Mouse (Mus musculus) embryo, embryonic 10 days (tissue): ENCODE results near the gene Chga.

Experiments used
- DNase-seq: peaks from one replicate; pipeline ENCODE4 v3.0.0-alpha.2; 2015; ENCODE audit warnings: low spot score

Gene Chga

DNA sequence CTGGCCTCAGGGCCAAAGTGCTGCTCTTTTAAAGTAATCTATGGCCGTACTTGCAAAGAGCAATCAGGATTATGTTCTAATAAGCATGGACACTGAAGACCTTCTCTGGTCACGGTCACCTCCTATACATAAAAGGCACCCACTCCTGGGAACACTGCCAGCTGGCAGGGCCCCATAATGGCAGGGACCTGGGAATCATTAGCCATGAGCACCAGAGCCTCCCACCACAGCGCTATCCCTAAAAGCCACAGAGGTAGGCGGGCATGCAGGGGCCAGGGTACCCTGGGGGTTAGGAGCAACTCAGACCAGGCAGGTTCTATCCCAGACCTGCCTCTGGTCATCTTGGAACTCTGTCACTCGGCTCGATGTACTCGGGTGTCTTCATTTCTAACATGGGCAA, 45.0 kb downstream of the Chga start:
- no peak for DNase-seq

- no peak for DNase-seq
Observed at GRCm38 (mm10) chr12:102600345-102600744, 45.6 kb downstream of the Chga start.

DNA sequence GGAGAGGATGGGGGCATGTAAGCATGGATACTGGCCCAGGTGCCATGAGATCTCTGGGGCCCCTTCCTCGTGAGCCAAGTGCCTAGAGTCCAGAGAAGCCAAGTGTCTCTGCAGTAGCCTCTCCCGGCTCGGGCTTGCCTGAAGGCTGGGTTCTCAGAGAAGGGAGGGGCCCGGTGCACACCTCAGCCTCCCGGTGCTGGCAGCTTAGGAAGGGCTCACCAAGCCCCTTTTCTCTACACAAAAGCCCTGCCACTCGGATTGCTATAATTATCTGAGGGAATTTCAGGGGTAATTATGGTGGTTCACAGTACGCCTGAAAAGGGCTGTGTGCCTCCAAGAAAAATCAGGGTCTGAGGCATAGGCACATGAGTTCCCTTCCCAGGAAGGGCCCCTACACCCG, 47.1 kb downstream of the Chga start:
- peak; percentile 11 for DNase-seq

- no peak for DNase-seq
Observed at GRCm38 (mm10) chr12:102602255-102603041, 47.7 kb downstream of the Chga start.

DNA sequence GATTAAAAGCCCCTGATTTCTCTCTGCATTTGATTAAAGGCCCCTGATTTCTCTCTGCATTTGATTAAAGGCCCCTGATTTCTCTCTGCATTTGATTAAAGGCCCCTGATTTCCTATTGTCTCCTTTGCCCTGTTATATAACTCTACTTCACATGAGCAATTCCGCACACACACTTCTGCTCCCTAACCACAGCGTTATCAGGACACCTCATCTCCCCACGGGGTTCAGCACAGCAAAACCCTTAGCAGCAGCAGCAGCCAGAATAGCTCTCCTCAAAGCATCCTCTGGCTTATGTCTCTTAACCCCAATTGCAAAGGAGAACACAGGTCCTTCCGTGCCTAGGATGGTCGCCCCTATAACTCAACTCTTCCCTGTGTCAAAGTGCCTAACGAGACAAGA, 50.8 kb downstream of the Chga start:
- DNase-seq = no peak

- no peak for DNase-seq
Observed at GRCm38 (mm10) chr12:102607066-102607465, 52.3 kb downstream of the Chga start.

DNA sequence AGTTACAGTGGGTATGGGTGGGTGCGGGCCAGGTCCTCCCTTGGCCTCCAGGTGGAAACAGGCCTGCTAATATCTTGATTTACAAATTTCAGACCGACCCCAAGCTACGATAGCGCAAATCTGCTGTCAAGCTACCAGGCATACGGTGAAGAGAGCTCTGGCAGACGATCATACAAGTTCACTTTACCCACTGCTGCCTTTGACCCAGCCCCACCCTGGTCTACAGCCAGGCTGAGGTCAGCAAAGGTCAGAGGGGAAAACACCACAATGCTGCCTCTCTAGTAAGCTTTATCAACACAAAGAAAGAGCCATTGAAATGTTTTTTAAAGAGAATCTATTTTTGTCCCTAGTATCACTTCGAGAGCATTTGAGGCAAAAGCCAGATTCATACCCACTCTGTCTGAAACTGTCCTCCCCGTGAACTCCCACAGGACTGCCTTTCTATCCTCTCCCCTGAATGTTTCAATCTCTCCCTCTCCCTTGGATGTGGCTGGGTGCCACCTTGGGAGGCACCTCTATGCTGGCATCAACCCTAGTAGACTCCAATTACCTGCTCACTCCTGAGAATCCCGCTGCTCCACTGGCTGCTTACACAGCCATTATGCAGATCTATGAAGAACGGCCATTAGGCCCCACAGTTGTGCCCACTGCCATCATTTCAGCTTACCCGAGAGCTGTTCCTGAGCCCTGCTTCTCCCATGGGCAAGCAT, 53.2 kb downstream of the Chga start:
- DNase-seq = no peak

DNA sequence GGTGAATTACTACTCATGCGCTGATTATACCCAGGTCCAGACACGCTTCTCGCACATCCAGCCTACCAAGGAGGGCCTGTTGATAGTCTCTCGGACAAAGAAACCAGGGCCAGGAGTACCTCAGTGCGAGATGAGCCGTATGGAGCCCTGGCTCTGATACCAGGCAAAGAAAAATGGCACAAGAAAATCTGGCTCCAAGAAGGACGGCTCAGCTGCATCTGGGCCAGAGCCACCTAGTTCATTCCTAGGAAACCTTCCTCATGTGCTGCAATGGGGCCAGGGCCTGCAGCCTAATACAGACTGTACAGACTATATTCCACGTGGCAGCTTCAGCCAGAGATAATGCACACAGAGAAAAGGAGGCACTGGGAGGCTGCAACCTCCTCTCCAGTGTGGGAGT, 56.2 kb downstream of the Chga start:
- DNase-seq = no peak

GRCm38 (mm10) chr12:102612431-102612830, 57.7 kb downstream of the Chga start:
- no peak for DNase-seq

GRCm38 (mm10) chr12:102613411-102613810, 58.6 kb downstream of the Chga start:
- DNase-seq = no peak
